Mouse (Mus musculus): ENCODE data around the gene Dvl3. TPM values are rescaled to one million over a fixed set of nuclear protein-coding genes. Genes with fewer than 3 reads are reported as not detected.

Dvl3 gene
- total RNA-seq, 2 experiments from 2014 or later, result 51.1 to 51.7 TPM

GRCm38 (mm10) chr16:20493452-20493851, 23.3 kb upstream of the Dvl3 start:
- intact Hi-C loops (cut with DNase I), result no loop called here

DNA sequence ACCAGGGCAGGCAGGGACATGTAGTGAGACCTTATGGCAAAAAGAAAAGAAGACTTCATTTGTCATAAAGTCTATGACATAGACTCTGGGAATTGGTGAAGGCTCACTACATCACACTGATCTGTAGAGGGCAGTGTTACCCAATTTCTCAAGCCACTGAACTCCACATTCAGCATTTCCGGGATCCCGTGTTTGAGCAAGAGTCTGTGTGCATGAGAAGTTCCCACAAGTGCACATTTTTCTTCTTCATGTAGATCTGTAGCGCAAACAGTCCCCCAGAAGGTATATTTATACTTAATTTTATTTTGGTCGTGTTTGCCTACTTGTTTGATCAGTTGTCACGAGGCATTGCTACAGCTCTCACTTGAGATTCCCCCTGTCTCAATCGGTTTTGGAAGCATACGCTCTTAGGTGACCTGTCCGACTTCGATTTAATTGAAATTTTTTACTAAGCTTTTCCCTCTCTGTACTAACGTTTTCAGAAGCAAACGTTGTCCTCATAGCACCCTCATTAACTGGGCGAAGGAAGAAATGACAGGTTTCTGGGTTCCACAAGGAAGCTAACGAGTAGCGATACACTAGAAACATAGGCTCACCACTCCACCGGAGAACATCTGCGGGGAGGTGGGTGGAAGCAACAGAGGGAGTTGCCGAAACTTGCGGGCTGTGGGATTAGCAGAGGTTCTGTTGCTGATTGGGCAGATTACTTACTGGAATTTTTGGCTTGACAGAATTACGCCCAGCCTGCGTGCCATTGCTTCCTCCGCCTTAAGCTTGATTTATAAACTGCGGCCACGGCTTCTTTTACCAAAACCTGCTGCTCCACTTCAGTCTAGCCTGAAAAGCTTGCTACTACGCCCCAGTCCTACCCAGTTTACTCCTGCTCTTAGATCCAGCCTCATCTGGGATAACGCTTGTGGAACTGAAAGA, 19.8 kb upstream of the Dvl3 start:
- DNase-seq, result peak; percentile 39 to 69
- intact Hi-C loops (cut with DNase I), result loop anchor here (5.0 kb wide), 1 partner anchor 265 kb away; no protein-coding TSS in a partner anchor

More at GRCm38 (mm10) chr16:20493452-20493851, 23.3 kb upstream of the Dvl3 start:
- DNase-seq, result no peak

- intact Hi-C loops (cut with DNase I), result loop anchor here (2.0 to 5.0 kb wide), 3 partner anchors 19 to 264 kb away; partner anchors contain the start of gene Dvl3
- DNase-seq, result no peak
Measured at GRCm38 (mm10) chr16:20497980-20498676, 18.7 kb upstream of the Dvl3 start.

GRCm38 (mm10) chr16:20498677-20499475, 17.9 kb upstream of the Dvl3 start, which contains the start of gene Eif2b5:
TSS of gene Eif2b5 (plus strand) at chr16:20498817.
- DNase-seq, result peak; percentile 89 to 92
- intact Hi-C loops (cut with DNase I), result loop anchor here (2.0 to 5.0 kb wide), 3 partner anchors 18 to 263 kb away; partner anchors contain the start of gene Dvl3

DNA sequence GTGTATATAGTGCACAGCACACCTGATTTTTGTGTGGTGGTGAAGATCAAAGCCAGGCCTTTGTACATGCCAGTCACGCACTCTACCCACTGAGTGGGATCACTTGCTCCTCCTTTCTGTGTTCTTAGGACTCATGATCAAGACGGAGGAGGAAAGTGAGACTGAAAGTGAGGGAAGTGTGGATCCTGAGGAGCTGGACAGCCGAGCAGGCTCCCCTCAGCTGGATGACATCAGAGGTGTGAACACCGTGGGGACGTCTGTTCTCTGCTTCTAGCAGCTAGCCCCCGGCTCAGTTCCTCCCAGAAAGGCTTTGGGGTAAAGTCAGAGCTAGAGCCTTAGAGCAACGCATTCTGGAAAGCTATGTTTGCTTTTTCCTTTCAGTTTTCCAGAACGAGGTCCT, 10.8 kb upstream of the Dvl3 start:
- intact Hi-C loops (cut with DNase I), result no loop called here
- DNase-seq, result no peak

GRCm38 (mm10) chr16:20509349-20509748, 7.4 kb upstream of the Dvl3 start:
- peak in 1 of 2 experiments; percentile 37 for DNase-seq
- intact Hi-C loops (cut with DNase I), result no loop called here

DNA sequence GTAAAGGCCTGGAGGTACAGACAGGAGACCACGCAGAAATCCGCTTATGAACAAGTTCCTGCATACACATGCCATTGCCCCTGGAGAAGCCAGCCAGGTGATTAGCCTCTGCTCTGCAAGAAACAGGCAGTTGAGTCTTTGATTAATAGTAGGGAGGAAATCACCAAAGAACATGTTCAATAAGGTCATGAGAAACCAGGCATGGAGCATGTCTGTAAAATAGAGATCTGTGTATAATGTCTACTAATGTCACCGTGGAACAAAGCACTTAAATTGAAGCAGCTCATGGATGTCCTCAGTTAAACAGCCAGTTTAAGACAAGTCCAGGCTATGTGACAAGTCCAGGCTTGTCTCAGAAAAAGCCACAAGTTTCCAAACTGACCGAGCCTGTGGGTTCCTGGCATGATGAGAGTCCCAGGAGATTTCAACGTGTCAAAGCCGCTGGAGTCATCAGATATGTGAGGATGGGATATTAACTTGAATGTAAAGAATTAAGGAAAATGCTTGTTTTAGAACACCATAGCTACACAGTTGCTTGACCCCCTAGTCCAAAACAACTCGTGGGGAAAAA, 5.4 kb upstream of the Dvl3 start:
- DNase-seq, result no peak
- intact Hi-C loops (cut with DNase I), result no loop called here

- intact Hi-C loops (cut with DNase I), result loop anchor here (1.0 to 5.0 kb wide), 3 partner anchors 17 to 96 kb away; partner anchors contain the start of genes Alg3, Eef1akmt4, Eif2b5 and Gm49333
- no peak for DNase-seq
Measured at GRCm38 (mm10) chr16:20516032-20516431, 750 bp upstream of the Dvl3 start.

DNA sequence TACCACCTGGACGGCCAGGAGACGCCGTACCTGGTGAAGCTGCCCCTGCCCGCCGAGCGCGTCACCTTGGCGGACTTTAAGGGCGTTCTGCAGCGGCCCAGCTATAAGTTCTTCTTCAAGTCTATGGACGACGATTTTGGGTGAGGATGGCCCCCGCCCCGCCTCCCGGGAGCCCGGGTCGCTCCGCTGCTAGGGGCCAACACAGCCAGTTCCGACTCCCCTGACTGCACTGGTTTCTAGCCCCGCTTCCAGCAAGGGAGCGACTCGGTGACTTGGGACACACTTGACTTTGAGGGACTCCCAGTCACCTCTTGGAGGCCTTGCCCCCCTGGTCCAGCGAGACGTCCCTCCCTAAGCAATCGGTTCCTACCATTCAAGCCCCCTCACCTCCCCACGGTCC, 434 bp downstream of the Dvl3 start:
- no peak for DNase-seq
- intact Hi-C loops (cut with DNase I), result loop anchor here (2.0 to 5.0 kb wide), 2 partner anchors 18 to 95 kb away; partner anchors contain the start of genes Alg3, Eef1akmt4, Eif2b5 and Gm49333

- peak; percentile 35 to 51 for DNase-seq
- intact Hi-C loops (cut with DNase I), result loop anchor here (2.0 to 5.0 kb wide), 2 partner anchors 19 to 94 kb away; partner anchors contain the start of genes Alg3, Eef1akmt4, Eif2b5 and Gm49333
Measured at GRCm38 (mm10) chr16:20517701-20518374, 1.1 kb downstream of the Dvl3 start.

DNA sequence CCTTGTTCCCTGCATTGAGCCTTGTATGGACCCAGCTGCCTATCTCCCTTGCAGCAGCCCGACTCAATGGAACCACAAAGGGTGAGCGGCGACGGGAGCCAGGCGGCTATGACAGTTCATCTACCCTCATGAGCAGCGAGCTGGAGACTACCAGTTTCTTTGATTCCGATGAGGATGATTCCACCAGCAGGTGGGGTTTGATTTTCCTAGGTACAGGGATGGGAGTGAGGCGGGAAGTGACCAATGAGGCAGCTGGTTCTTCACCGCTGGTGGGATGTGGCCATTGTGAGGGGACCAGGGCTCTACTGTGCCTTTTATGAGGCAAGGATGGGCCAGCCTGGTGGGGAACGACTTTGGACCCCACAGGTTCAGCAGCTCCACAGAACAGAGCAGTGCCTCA, 7.1 kb downstream of the Dvl3 start:
- intact Hi-C loops (cut with DNase I), result no loop called here
- DNase-seq, result no peak

- intact Hi-C loops (cut with DNase I), result no loop called here
- DNase-seq, result no peak
Measured at GRCm38 (mm10) chr16:20528779-20529178, 12.0 kb downstream of the Dvl3 start.

DNA sequence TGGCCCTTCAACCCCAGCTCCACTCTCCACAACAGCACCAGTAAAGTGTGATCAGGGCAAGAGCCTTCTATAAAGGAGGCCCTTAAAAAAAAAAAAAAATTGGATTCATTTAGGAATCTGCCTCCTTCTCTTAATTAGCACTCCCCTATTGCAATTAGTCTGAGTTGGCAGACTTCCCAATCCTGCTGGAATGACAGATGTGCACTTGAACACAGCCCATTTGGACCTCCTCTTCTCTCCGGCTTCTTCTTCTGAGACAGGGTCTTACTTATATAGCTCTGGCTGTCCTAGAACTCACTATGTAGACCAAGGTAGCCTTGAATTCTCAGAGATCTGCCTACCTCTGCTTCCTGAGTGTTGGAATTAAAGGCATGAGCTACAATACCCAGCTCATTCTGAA, 12.6 kb downstream of the Dvl3 start:
- intact Hi-C loops (cut with DNase I), result no loop called here
- DNase-seq, result no peak

DNA sequence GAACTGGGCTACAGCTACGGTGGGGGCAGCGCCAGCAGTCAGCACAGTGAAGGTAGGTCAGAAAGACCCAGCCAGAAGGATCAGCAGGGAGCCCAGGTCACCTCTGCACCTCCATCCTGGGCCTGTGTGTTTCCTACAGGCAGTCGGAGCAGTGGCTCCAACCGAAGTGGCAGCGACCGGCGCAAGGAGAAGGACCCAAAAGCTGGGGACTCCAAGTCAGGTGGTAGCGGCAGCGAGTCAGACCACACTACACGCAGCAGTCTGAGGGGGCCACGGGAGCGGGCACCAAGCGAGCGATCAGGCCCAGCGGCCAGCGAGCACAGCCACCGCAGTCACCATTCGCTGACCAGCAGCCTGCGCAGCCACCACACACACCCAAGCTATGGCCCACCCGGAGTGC, 14.2 kb downstream of the Dvl3 start:
- intact Hi-C loops (cut with DNase I), result no loop called here
- no peak for DNase-seq

- intact Hi-C loops (cut with DNase I), result loop anchor here (5.0 kb wide), 1 partner anchor 32 kb away; no protein-coding TSS in a partner anchor
- DNase-seq, result no peak
Measured at GRCm38 (mm10) chr16:20534617-20535295, 18.0 kb downstream of the Dvl3 start.

DNA sequence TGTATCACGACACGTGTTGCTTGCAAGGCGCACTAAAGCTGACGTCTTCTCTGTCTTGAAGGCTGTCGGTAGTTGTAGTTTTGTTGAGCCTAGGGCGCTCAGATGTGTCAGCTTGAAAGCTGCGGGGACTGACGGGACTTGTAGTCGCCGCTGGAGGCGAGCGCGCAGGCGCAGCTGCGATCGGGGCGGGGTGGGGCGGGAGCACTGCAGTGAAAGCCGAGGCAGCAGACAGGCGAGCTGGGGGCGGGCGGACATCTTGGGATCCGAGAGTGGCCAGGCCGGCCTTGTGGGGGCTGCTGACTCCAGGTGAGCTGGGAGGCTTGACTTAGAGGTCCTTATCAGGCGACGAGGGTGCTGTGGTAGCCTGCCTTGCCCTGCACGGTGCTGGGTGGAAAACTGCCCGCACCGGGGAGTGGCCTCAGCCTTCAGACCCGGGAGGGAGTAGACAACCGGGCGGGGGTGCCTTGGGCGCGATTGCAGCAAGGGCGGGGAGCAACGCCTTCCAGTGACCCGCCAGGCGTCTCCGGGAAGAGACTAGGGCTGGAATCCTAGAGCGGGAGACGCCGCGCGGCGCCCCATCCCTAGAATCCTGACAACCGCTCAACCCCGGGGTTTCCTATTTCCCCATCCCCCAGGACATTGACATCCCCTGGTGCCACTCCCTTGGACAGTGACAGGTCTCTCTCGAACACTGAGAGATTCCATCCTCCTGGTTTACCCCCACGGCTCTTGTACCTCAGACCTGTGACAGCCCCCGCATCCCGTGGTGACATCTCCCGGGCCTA, 18.7 kb downstream of the Dvl3 start, which contains the start of gene Ap2m1:
Gene Ap2m1, plus strand, starts transcription at position 183 of the 785 bp plus-strand sequence.
- peak; percentile 93 for DNase-seq
- intact Hi-C loops (cut with DNase I), result loop anchor here (5.0 kb wide), 1 partner anchor 33 kb away; no protein-coding TSS in a partner anchor

DNA sequence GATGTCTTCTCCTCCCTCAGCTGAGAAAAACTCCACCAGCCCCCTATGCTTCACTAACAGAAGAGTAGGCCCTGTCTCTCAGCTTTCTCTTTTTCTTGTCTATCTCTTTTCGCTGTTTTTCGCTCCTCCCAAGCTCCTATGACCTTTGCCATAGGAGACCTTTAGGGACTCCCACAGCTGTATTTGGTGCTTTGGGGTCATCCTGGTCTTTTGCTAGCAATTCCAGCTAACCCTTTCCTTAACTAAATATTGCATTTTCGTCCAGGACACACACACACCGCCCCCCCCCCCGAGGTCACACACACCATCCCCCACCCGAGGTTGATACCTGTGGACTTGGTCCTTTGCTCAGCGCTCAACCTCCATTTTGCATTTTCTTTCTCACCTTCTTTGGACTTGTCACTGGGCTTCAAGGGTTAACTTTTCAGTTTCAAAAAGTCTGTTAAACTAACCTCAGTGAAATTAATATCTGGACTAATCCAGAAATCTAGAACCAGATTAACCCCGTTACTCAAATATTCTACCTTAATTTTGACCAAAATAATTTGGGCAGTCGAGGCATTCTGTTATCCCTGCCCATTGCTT, 19.4 kb downstream of the Dvl3 start:
- intact Hi-C loops (cut with DNase I), result loop anchor here (5.0 kb wide), 1 partner anchor 34 kb away; no protein-coding TSS in a partner anchor
- DNase-seq, result no peak
